Mouse (Mus musculus): ENCODE results near the gene Ranbp3. TPM values are rescaled to one million over a fixed set of nuclear protein-coding genes. Genes with fewer than 3 reads are reported as not detected.

The Ranbp3 gene
- polyA plus RNA-seq, 1 experiment from 2014 or later = 109 TPM

GRCm38 (mm10) chr17:56761077-56761476 is 88.0 kb downstream of the Ranbp3 start:
- no peak for ATAC-seq (replicated peaks)
- Histone ChIP-seq H3K9ac (no peak overlapping the region), H3K27ac (no peak overlapping the region), H3K9me3 (no peaks in the 10 kb centered on the region), H3K27me3 (replicated peaks) (peaks cover 34% of the 10 kb centered on the region), H3K4me1 (peaks cover 43% of the 10 kb centered on the region), H3K4me3 (no peak overlapping the region), H3K4me2 (no peak overlapping the region), H3K36me3 (replicated peaks) (no peaks in the 10 kb centered on the region)
- 62% methylated on average over 3 of the region's 3 CpGs for WGBS

Other genes starting within 250 kb of the Ranbp3 start
- gene Ptprs, start 196.8 kb upstream of the Ranbp3 start, polyA plus RNA-seq (2015; fragmentation: Nextera tagmentation; extraction: Ambion mirVana) = 339 and 349 TPM in 2 replicates
- gene Znrf4, start 160.9 kb upstream of the Ranbp3 start, polyA plus RNA-seq (2015; fragmentation: Nextera tagmentation; extraction: Ambion mirVana) = not detected in 2 replicates
- 1.4 and 2.0 TPM in 2 replicates for gene Gm20219, start 118.9 kb upstream of the Ranbp3 start, polyA plus RNA-seq (2015; fragmentation: Nextera tagmentation; extraction: Ambion mirVana)
- gene Safb2, start 88.7 kb upstream of the Ranbp3 start, polyA plus RNA-seq (2015; fragmentation: Nextera tagmentation; extraction: Ambion mirVana) = 78.4 and 86.1 TPM in 2 replicates
- 120 and 129 TPM in 2 replicates for gene Safb, start 88.5 kb upstream of the Ranbp3 start, polyA plus RNA-seq (2015; fragmentation: Nextera tagmentation; extraction: Ambion mirVana)
- 169 and 175 TPM in 2 replicates for gene 2410015M20Rik, start 63.5 kb upstream of the Ranbp3 start, polyA plus RNA-seq (2015; fragmentation: Nextera tagmentation; extraction: Ambion mirVana)
- gene Rpl36, start 59.9 kb upstream of the Ranbp3 start, polyA plus RNA-seq (2015; fragmentation: Nextera tagmentation; extraction: Ambion mirVana) = 917 and 926 TPM in 2 replicates
- gene Lonp1, start 46.4 kb upstream of the Ranbp3 start, polyA plus RNA-seq (2015; fragmentation: Nextera tagmentation; extraction: Ambion mirVana) = 48.9 and 52.9 TPM in 2 replicates
- 2.3 and 2.5 TPM in 2 replicates for gene Catsperd, start 45.2 kb upstream of the Ranbp3 start, polyA plus RNA-seq (2015; fragmentation: Nextera tagmentation; extraction: Ambion mirVana)
- 516 and 531 TPM in 2 replicates for gene Ndufa11, start 44.5 kb downstream of the Ranbp3 start, polyA plus RNA-seq (2015; fragmentation: Nextera tagmentation; extraction: Ambion mirVana)
- 15.5 and 18.2 TPM in 2 replicates for gene Vmac, start 44.7 kb downstream of the Ranbp3 start, polyA plus RNA-seq (2015; fragmentation: Nextera tagmentation; extraction: Ambion mirVana)
- 4.1 and 4.6 TPM in 2 replicates for gene Nrtn, start 84.2 kb downstream of the Ranbp3 start, polyA plus RNA-seq (2015; fragmentation: Nextera tagmentation; extraction: Ambion mirVana)
- 100.0 and 104 TPM in 2 replicates for gene Dus3l, start 91.5 kb downstream of the Ranbp3 start, polyA plus RNA-seq (2015; fragmentation: Nextera tagmentation; extraction: Ambion mirVana)
- 1.4 TPM in 2 replicates for gene Prr22, start 97.0 kb downstream of the Ranbp3 start, polyA plus RNA-seq (2015; fragmentation: Nextera tagmentation; extraction: Ambion mirVana)
- 5.4 and 6.0 TPM in 2 replicates for gene Rfx2, start 157.7 kb downstream of the Ranbp3 start, polyA plus RNA-seq (2015; fragmentation: Nextera tagmentation; extraction: Ambion mirVana)
- gene Acsbg2, start 201.2 kb downstream of the Ranbp3 start, polyA plus RNA-seq (2015; fragmentation: Nextera tagmentation; extraction: Ambion mirVana) = not detected in 2 replicates
- gene 1700061G19Rik, start 202.2 kb downstream of the Ranbp3 start, polyA plus RNA-seq (2015; fragmentation: Nextera tagmentation; extraction: Ambion mirVana) = 0.37 and 0.49 TPM in 2 replicates